Mouse (Mus musculus): Measurements from ENCODE around the gene Fam227b.

Gene Fam227b

GRCm38 (mm10) chr2:126062876-126063275 is 88.9 kb downstream of the Fam227b start:
- no peak for DNase-seq (ENCODE audit: extremely low spot score, low read depth, low spot score)

DNA sequence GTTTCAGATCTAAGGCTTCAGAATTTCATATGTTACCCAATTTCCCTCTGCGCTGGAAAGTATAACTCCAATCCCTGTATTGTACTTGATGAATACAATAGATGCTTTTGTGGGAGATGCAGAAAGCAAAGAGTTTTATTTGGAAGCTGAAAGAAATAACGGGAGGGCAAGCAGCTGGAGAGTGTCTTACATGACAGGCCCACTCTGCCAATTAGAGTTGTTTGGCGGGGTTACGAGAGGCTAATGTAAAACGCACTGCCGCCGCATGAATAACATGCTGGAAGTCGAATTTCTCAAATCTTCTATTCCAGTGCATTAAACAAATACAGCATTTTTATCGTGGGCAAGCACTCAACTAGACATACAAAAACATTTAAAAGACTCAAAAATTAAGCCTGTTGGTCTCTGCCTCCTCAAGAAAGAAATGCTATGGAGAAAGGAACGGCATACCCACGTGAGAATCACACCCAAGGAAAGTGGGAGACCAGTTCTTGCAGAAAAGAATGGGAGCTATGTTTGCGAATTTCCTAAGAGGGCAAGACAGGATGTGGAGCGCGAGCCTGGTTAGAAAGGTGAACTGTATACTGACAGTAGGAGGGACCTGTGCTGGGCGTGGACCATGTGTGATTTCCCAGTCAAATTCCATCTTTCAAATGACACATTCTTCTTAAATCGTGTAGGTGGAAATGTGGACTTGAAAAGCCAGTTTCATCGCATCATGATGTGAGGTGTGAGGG is 90.6 kb downstream of the Fam227b start:
- DNase-seq (ENCODE audit: extremely low spot score, low read depth, low spot score) = no peak

GRCm38 (mm10) chr2:126060595-126060994 is 91.2 kb downstream of the Fam227b start:
- DNase-seq (ENCODE audit: extremely low spot score, low read depth, low spot score) = no peak

DNA sequence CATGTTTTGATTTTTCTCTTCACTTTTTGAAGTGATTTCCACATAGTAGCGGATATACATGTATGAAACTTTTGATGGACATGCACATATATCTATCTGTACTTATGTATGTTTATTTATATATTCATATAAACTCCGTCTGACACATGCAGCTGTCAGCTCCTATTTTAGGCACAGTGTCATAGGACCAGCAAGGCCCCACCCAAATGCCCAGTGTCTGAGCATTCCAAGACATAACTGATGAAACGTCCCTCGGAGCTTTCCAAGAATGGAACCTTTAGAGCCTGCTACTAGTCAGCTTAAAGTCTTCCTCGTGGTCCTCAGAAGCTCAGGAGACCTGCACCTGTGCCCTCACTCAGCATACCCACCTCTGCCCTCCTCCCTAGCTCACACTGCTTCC is 98.1 kb downstream of the Fam227b start:
- DNase-seq (ENCODE audit: extremely low spot score, low read depth, low spot score) = no peak

GRCm38 (mm10) chr2:126052749-126053557 is 98.9 kb downstream of the Fam227b start:
- peak; percentile 69 for DNase-seq (ENCODE audit: extremely low spot score, low read depth, low spot score)

- no peak for DNase-seq (ENCODE audit: extremely low spot score, low read depth, low spot score)
Measured at GRCm38 (mm10) chr2:126045621-126046020, 106.2 kb downstream of the Fam227b start.

DNA sequence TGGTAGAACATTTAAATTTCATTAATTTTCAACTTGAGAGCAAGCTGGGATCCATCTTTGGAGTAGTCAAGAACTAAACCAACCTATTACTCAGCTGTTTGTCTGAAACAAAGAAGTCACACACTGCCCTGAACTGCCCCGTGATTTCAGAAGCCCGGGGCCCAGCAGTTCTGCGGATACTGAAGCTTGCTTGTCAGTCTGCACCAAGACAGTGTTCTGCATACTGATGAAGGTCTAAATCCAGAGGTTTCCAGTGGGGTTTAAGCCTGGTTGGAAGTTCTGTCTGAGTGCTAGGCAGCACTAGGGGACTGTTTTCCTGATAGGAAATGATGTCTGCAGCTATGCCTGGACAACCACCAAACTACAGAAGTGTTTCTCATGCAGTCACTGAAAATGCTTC is 109.1 kb downstream of the Fam227b start:
- DNase-seq (ENCODE audit: extremely low spot score, low read depth, low spot score) = no peak

GRCm38 (mm10) chr2:126041237-126041636 is 110.6 kb downstream of the Fam227b start:
- no peak for DNase-seq (ENCODE audit: extremely low spot score, low read depth, low spot score)

DNA sequence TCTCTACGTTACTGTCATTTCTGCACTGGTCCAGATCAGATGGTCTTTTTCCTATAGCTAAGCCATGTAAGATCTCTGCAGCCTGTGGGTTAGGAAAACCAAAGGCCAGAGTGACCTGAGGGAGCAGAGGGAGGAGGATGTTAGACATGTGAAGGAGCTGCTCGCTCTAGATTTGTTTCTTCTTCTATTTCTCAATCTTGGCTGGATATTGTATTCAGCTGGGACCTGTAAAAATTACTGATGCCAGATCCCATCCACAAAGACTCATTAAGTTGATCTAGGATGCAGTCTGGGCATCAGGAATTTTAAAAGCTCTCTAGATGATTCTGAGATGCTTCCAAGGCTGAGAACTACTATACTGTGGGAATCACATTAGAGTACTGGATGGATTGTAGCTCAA is 111.2 kb downstream of the Fam227b start:
- DNase-seq (ENCODE audit: extremely low spot score, low read depth, low spot score) = no peak

- DNase-seq (ENCODE audit: extremely low spot score, low read depth, low spot score) = no peak
Measured at GRCm38 (mm10) chr2:126039414-126039891, 112.4 kb downstream of the Fam227b start.

- no peak for DNase-seq (ENCODE audit: extremely low spot score, low read depth, low spot score)
Measured at GRCm38 (mm10) chr2:126038221-126039000, 113.4 kb downstream of the Fam227b start.

GRCm38 (mm10) chr2:126036121-126036520 is 115.7 kb downstream of the Fam227b start:
- no peak for DNase-seq (ENCODE audit: extremely low spot score, low read depth, low spot score)

DNA sequence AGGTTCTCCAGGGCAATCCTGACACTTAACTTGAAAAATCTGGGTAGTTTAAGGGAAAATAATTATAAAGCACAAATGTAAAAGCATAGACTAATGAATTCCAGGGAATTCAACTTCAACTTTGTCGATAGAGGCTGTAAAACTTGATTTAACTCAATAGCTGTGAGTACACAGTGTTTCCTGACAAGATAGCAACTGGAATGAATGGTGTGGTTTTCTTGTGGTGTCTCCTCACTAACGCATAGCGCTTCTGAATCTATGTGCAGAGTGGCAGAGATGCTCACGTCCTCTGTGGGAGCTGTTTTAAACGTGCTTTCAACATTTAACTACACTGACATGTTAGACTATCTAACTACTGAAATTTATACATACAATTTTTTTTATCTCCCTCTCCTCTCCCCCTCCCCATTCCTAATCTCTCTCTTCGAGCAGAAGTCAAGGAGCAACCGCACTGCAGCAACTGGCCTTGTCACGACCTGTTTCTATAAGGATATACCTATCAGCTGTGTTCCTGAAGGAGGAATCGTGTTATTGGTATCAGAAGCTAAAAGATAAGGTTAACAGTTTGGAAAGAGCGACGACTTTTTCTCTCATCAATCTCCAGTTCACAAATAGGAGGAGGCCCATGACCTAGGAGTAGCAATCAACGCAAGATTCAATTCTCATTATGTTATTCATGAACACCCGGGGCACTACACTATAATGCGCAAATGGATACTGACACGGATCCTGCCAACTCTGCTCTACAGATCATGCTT is 116.6 kb downstream of the Fam227b start:
- no peak for DNase-seq (ENCODE audit: extremely low spot score, low read depth, low spot score)

DNA sequence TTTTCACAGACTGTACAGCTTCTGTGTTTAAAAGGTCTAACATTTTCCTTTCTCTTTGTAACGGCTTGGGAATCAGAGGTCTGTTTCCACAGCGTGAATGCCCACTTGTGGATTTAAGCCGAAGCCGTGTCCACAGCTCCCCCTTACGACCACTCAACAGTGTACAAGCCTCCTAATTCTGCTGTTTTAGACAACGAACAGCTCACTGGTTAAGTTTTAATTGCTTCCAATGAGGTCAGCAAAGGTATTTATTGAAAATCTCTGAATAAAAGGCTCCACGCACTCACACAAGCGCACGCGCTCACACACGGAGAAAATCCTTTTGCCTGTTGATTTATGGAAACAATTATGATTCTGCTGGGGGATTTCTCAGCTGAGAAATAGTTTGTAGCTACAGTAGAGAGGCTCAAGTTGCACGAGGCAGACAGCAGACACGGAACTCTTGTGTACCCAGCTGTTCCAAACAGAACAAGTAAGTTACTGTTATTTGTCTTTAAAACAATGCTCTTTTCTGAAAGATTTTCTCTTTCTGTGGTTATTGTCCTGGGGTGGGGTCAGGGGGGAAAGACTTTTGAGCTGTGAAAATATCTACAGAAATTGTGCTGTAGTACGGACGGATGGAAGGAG is 117.3 kb downstream of the Fam227b start, which contains the start of gene Fgf7:
Fgf7 (plus strand) TSS at position 280 of the 627 bp plus-strand sequence.
- no peak for DNase-seq (ENCODE audit: extremely low spot score, low read depth, low spot score)

GRCm38 (mm10) chr2:126033114-126033972 is 118.5 kb downstream of the Fam227b start:
- DNase-seq (ENCODE audit: extremely low spot score, low read depth, low spot score) = no peak

DNA sequence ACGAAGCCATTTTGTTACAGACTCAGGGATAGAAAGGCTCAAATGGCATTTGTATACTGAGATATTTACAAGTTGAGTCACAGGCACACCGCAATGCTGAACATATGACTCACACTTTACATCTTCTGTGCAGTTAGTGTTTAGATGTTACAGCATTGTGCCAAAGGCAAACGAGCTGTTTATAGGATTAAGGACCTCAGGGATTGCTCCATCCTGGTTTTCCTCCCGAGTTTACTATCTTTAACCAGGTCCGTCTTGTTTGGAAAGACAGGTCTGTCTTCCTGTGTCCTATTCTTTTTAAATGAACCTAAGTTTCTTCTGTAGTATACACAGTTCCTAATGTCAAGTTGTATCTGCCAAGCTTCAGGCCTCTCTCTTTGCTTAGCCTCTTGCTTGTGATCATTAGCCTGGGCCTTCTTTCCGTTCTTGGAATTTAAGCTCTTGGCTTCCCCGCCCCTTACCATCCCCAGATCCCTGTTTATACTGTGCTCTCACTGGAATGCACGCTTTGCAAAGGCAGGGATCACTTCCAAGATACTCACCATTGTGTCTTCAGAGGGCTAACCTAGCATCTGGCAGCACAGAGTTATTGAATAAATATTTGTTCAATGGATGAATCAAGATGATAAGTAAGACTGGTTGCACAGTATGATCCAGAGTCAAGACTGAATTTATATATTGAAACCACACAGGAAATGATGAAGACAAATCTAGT is 120.5 kb downstream of the Fam227b start:
- DNase-seq (ENCODE audit: extremely low spot score, low read depth, low spot score) = no peak

DNA sequence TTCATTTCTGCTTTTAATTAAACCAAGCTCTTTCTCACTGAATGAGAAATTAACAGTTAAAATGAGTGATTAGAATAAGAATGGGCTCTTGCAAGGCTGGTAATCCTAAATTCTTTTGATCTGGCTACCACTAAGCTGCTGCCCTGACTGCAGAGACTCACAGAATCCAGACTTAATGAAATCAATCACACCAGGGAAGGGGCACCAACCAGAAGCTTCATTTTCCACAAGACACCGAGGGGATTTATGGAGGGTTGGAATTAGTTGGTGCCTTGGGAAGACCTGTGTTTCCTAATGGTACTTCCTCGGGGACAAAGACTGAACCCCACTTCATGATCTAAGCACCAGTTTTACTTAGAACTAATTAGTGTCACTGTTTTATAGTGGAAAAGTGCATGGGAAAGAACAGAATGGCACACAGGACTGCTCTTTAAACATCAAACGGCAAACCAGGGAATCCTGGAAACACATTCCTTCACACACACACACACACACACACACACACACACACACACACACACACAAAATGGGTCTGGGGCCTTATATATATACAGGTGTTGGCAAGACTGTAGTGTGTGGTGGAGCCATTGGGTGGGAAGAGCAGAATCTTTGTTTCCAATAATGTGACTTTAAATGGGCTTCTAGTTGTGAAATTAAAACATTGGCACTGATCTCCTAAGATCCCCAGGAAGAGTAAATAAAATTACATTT is 135.9 kb downstream of the Fam227b start:
- DNase-seq (ENCODE audit: extremely low spot score, low read depth, low spot score) = no peak

All from hindlimb bud, embryonic 11.5 days (tissue).